Mouse (Mus musculus) adrenal gland, adult 18-20 months (tissue): ENCODE data around the gene Zbtb9. TPM values are rescaled to one million over a fixed set of nuclear protein-coding genes. Genes with fewer than 3 reads are reported as not detected.
A peak's percentile ranks its signal among the peaks of the same experiment; 100 is the strongest.
"Not testable (repeated sequence)": the region's sequence is repeated elsewhere in the genome, so short reads cannot be mapped to it uniquely, and the experiment has no call there.

Experiments
- DNase-seq, 2 experiments: peaks; one replicate each; pipeline ENCODE4 v3.0.0; 2021 to 2022; ENCODE audit warnings: low spot score in 2 of 2
- total RNA-seq, 2 experiments: library from RNA; stranded (reverse); gene quantifications; 1 replicate in 1 of 2; 2 replicates in 1 of 2; pipeline ENCODE4 v1.2.3; 2021

Gene Zbtb9
- total RNA-seq, 2 experiments from 2014 or later = 6.4 to 8.0 TPM

DNA sequence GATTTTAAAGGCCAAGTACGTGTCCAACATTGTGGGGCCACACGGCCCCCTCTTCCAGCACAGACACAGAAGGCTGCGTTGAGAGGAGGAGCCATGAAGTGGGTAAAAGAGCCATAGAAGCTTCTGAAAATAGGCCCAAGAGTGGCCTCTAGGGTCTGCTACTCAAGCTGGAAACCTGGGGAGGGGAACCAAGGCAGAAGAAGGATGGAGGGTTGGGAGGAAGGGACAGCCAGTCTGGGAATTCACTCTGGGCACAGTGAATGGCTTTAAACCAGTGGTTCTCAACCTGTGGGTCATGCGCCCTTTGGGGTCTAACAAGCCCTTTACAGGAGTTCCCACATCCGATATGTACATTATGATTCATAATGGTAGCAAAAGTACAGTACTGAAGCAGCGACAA lies 3.7 kb upstream of the Zbtb9 start:
- no peak for DNase-seq

DNA sequence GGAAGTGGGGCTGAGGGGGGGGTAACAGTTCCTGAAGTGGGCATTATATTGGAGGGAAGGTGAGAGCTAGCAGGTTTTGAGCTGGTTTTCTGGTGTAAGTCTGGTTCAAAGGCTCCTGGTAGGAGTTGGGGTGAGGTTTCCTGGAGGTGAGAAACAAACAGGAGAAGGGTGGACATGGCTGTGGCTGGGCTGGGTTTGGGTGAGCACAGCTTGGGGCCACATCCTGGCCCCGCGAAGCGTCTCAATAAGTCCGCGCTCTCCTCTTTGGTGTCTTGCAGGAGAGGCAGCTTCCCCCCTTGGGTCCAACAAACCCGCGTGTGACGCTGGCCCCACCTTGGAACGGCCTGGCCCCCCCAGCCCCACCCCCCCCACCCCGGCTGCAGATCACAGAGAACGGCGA lies 2.7 kb upstream of the Zbtb9 start:
- no peak for DNase-seq

DNA sequence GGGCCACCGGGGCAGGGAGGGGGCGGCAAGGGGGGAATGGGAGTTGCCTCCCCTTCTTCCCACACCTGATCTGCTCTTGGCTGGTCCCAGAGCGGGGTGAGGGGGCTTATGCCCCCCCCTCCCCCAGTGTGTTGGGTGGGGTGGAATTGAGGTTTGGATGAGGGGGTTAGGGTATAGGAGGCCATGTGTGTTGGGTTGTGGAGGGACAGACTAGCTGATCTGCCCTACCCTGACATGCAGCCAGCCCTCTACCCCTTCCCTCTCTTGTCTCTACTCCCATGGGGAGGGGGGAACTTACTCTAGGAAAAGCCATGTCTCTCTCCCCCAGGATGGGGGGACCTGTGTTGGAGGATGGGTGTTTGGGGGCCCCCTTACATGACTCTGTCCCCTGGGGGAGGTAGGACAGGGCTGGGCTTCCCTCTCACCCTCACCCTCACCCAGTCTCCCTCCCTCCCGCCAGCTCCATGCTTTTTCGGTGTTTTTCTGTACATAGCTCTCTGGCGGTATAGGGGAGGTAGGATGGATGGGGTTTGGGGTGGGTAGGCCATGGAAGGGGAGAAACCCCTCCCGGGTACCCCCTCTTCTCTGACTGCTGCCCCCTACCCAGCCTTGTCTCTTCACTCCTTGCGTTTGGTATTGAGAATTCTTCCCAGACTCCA lies 1.6 kb upstream of the Zbtb9 start:
- DNase-seq = no peak

DNA sequence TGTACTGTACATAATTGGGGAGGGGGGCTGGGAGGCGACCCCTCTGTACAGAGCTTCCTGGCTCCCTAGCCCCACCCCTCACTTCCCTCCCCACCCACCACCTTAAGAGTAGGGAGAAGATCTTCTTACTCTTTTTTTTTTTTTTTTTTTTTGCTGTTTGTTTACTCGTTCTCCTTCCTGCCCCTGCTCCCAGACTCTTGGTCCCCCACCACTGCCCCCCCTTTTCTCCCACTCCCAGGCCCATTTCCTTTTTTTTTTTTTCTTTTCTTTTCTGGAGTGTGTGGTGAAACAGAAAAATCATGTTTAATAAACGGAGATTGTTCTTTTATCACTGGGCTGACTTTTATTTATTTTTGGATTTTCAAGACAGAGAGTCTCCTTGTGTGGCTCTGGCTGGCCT lies 860 bp upstream of the Zbtb9 start:
- DNase-seq = no peak

DNA sequence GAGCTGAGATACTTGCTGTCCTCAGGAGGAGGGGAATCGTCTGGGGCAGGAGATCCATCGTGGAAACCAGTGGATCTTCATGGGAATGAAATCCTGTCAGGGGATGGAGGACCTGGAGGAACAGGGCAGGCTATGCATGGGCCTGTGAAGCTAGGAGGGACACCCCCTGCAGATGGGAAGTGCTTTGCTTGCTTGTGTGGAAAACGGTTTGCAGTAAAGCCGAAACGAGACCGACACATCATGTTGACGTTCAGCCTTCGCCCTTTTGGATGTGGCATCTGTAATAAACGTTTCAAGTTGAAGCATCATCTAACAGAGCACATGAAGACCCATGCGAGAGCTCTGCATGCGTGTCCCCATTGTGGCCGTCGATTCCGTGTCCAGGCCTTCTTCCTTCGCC lies 1.6 kb downstream of the Zbtb9 start:
- DNase-seq = no peak

DNA sequence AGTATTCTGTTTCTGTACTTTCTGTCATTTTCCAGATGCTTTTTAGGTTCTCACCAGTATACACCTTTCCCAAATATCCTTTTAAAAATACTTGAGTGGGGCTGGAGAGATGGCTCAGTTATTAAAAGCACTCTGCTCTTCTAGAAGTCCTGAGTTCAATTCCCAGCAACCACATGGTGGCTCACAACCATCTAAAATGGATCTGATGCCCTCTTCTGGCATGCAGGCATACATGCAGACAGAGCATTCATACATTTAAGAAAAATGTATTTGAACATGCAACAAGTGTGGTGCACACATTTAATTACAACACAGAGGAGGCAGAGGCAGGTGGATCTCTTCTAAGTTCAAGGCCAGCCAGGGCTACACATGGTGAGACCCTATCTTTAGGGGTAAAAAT lies 2.4 kb downstream of the Zbtb9 start:
- DNase-seq = no peak

DNA sequence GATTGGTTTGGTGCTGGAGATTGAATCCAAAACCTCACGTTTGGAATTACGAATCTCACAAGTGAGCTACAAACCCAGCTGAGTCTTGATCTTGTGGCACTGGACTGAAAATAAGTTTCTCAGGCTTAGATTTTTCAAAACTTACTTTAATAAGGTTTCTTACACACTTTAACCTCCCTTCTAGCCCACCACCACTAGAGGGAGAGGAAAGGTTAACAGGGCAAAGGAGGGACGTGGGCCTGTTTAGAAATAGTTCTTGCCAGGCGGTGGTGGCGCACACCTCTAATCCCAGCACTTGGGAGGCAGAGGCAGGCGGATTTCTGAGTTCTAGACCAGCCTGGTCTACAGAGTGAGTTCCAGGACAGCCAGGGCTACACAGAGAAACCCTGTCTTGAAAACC lies 4.4 kb downstream of the Zbtb9 start:
- DNase-seq = not testable (repeated sequence)

DNA sequence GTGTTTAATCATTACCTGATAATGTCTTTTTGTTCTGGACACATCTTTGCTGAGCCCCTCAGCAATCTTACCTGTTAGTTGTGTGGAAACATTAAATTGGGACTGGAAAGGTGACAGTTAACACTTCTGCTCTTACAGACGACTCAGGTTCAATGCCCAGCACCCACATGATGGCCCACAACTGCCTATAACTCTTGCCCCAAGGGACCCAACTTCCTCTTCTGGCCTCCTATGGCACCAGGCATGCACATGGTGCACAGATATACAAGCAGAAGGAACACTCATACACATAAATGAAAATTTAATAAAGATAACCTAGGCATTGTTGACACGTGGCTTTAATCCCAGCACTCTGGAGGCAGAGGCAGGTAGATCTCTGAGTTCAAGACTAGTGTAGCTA lies 6.5 kb downstream of the Zbtb9 start:
- DNase-seq = no peak

DNA sequence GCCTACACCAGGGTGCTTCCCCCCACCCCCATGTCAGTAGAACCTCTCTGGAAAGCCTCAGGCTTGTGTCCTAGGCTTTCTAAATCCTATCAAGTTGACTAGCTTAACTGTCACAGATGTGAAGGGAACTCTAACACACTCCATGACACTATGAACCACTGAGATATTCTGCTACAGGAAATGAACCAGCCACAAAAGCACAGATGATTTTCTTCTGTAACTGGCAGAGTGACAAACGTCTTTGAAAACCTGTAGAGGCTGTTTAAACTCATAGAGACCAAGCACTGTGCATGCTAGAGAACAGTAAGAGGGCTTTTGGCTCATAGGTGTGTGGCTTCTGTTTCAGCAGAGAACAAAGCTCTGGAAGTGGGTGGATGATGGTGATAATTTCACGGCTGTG lies 8.1 kb downstream of the Zbtb9 start:
- DNase-seq = no peak

DNA sequence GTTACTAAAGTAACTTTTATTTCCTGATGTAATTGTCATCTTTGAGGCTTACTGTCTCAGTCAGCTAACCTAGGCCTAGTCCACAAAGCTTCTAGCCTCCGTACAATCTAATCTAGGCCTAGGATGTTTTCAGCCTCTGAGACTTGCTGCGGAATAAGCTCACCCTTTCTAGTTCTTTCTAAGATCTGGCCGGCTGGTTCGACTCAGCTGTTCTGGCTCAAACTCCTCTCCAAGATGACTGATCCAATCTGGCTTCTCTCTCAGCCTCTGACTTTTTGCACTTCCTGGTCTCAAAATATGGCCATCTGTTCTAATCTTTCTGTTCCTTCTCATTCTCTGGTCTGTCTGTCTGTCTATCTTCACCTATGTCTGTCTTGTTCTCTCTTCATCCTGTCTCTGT lies 10.4 kb downstream of the Zbtb9 start:
- DNase-seq = no peak

DNA sequence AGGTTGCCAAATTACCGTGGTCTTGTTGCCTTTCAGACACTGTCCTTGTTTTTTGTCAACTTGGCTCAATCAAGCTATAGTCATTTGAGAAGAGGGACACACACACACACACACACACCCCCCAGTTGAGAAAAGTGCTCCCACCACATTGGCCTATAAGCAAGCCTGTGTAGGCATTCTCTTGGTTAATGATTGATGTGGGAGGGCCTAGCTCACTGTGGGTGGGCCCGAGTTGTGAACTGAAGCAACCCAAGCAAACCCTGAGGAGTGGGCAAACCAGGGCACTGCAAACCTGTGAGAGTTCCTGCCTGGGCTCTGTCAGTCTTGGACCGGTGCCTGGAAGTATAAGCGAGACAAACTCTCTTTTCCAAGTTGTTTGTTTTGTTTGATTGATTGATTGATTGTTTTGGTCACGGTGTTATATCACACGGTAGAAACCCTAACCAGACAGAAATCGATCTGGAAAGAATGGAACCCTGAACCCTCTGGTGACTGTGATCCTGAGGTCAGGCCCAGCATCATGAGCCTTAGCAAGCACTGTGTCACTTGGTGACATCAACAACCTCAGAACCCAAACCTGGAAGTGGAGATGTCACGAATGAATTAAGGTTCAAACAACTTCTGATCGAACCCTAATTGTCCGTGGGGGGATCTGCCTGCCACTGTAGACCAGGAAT lies 12.7 kb downstream of the Zbtb9 start:
- no peak for DNase-seq

DNA sequence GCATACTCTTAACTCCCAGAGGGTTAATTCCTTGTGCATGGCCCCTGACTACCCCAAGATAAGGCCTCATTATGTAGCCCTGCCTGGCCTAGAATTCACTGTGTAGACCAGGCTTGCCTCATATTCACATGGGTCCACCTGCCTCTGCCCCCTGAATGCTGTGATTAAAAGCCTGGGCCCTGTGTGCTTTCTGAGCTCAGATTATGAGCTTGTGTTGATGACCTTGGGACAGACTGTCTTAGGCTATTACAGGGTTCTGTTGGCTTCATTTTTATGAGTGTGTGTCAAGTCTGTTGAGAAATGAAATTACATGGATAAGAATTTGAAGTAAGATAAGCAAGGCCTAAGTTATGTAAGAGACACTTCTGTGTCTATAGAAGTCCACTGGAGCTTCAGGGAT lies 17.6 kb downstream of the Zbtb9 start:
- no peak for DNase-seq

DNA sequence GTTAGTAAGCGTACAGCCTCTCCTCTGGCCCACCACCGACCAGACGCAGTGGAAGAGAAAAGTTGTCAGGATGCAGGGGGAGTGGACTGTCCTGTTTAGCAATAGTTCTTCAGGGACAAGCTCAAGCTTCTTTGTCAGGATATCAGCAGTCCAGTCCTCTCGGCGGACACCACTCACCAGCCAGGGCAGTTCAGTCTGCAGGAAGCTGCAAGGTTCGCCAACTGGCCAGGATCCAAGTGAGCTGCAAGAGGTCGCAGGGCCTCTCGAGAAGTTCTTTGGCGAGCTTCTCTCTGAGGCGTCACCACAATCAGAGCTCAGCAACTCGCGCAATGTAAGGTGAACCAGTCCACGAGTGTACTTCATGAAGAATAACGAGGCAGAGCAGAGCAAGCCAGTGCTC lies 21.4 kb downstream of the Zbtb9 start:
- peak in 1 of 2 experiments; percentile 61 for DNase-seq

DNA sequence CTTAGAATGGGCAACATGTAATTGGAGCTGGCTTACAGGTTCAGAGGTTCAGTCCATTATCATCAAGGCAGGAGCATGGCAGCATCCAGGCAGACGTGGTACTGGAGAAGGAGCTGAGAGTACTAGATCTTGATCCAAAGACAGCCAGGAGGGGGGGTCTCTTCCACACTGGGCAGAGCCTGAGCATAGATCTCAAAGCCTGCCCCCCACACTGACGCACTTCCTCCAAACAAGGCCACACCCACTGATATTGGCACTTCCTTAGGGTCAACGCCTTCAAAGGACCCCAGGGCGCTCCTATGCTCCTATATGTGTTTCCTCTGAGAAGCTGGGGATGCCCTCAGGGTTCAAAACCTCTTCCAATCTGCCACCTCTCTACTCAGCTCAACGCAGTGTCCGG lies 22.0 kb downstream of the Zbtb9 start:
- no peak for DNase-seq

DNA sequence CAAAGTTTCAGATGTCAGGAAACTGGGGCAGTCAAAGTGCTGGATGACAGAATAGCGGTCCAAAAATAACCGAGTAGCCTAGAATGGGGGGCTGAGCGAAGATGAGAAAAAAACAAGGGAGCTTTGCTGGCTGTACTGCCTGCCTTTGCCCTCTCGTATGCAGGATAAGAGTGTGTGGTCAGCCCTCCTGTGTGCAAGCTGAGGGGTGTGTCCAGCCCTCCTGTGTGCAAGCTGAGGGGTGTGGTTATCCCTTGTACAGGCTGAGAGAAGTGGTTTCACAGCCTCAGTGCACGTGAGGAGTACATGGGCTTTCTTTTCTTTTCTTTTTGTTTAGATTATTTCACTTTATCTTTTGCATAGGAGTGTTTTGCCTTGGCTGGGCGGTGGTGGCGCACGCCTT lies 22.6 kb downstream of the Zbtb9 start:
- DNase-seq = no peak

DNA sequence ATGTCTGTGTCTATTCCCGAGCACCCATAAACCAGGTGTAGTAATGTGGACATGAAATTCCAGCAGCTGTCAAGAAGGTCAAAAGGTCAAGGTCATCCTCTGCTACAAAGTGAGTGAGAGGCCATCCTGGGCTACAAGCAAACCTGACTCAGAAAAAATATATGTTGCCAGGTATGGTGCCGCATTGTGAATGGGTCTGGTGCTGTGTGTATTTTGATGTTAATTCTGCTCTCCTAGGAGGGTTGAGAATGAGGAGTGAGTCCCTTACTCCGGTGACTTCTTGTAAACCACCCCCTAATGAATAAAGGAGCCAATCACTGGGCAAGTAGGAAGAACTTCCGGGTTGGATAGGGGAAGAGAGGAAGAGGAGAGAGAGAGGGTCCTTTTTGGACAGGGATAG lies 24.7 kb downstream of the Zbtb9 start:
- no peak for DNase-seq

DNA sequence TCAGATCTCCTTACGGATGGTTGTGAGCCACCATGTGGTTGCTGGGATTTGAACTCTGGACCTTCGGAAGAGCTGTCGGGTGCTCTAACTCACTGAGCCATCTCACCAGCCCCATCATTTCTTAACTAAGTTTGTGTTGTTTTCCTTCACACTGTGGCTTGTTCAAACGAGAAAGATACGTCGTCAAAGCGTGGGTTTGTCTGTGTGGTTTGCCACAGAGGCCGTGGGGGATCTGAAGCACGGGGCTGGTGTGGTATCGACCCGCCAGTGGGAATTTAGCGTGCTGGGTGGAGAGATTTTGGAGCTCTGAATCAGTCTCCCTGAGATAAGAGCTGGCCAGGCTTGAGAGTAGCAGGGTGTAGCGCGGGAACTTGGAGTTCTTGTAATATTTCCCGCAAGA lies 25.3 kb downstream of the Zbtb9 start:
- DNase-seq = no peak

DNA sequence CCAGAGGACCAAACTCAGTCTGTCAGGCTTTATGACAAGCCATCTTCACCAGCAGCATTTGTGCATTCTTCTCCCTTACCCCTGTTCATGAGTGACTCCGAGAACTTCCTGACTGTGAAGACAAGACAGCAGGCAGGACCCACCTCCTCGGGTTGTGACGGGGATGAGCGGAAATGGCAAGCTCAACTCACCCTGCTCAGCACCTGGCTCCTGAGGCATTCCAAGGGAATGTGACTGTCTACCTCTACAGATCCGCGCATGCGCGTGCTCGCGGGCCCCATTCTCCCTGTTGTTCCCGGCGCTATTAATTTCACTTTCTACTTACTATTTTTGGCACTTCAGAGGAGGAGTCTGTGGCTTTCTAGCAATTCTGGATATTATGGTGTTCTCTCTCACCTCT lies 27.0 kb downstream of the Zbtb9 start:
- no peak for DNase-seq

DNA sequence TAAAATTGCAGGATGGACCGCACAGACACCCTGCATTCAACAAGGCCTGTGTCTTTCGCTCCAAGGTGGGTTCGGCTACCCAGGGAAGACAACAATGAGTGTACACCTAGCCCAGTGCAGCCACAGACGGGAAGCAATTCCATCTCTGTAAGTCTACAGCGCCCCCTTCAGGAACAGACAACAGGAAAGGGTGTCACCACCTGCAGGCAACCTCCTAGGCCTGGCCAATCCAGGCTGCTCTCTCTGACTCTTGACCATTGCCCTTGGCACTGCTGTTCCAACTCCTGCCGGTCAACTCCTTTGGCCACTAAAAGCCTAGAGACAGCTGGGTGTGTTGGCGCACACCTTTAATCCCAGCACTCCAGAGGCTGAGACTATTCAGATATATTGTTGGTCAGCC lies 28.2 kb downstream of the Zbtb9 start:
- no peak for DNase-seq

DNA sequence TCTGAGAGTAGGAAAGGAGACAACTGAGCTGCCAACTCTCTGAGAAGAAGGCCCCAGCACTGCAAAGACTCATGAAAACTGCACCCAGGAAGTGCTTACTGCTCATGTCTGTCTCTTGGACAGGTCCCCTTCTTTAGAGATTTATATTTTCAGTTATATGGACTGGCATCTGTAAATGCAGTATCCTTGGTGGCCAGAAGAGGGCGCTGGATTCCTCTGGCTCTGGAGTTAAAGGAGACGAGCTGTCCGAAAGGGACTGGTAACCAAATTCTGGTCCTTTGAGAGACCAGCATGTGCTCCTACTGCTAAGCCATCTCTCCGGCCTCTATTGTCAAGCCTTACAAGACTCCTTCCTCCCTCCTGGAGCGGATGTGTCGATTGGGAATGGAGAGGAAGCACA lies 28.9 kb downstream of the Zbtb9 start:
- no peak for DNase-seq

DNA sequence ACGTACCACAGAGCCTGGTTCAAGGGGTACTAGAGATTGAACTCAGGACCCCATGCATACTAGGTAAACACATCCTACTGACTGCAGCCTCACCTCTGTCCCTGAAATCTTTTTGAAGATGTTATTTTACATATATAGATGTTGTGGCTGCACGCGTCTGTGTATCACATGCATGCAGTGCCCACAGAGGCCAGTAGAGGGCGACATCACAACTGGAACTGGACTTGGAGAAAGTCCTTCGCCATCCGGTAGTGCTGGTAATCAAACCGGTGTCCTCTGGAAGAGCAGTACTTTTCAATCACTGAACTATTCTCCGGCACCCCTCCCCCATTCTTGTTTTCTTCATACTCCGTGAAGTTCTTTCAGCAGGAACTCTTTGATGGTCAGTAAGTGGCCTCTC lies 31.5 kb downstream of the Zbtb9 start:
- peak; percentile 58 to 69 for DNase-seq

DNA sequence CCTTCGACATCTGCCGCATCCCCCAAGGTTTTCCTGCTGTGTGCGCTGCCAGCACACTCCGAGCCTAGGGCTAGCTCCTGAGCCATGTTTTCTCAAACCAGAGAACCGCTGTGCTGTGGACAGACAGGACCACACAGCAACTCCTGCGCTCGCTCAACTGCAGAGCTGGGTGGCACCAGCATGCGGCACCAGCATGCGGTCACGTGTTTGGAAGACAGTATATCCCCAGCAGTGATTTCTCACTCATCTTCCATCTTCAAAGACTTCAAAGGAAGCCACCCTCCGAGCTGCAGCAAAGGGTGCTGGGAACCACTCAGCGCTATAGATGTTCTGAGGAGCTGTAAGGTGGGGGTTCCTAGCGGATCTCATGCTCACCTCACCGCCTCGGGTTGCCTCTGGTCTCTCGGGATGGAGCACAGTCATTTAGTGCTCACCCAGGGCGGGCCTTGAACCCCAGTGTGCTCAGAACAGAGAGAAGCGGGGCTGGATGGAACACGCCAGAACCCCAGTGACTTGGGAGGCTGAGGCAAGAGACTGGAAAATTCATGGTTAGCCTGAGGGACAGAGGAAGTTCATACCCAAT lies 32.0 kb downstream of the Zbtb9 start:
- DNase-seq = no peak

DNA sequence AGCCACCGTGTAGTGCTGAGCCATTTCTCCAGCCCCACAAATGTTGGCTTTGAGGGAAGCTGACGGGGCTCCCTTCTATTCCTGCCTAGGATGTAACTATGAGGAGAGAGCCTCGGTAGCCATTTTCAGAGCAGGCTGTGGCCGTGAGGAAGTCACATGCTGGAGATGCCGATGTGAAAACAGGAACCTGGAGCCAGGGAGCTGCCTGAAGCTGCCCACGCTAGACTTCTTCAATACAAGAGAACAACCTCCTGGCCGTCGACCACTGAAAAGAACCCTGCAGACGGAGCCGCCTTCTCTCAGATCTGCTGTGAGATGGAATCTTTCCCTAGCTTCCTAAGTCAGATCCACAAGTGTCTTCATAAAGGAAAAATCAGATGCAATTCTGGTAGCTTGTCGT lies 32.7 kb downstream of the Zbtb9 start:
- DNase-seq = no peak
